Mouse (Mus musculus) embryo, embryonic 9.5 days (tissue): ENCODE measurements around the gene Il17re.

Experiments
- DNase-seq: peaks from one replicate; pipeline ENCODE4 v3.0.0-alpha.2; 2017; ENCODE audit errors: extremely low spot score

Gene Il17re

DNA sequence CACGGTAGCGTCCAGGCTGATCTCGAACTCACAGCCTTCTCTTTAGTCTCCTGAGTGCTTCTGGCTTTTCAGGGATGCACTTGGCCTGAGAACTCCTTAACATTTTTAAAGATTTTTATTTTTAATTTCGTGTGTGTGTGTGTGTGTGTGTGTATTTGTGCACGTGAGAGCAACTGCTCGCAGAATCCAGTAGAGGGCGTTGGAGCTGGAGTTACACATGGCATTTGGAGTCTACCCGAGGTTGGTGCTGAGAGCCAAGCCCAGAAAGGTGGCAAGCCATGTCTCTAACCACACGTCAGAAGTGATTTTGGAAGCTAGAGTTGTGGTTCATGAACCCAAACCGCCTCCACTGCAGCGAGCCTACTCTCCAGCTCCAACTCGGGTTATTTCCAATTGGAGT lies 15.2 kb upstream of the Il17re start:
- peak; percentile 9 for DNase-seq

DNA sequence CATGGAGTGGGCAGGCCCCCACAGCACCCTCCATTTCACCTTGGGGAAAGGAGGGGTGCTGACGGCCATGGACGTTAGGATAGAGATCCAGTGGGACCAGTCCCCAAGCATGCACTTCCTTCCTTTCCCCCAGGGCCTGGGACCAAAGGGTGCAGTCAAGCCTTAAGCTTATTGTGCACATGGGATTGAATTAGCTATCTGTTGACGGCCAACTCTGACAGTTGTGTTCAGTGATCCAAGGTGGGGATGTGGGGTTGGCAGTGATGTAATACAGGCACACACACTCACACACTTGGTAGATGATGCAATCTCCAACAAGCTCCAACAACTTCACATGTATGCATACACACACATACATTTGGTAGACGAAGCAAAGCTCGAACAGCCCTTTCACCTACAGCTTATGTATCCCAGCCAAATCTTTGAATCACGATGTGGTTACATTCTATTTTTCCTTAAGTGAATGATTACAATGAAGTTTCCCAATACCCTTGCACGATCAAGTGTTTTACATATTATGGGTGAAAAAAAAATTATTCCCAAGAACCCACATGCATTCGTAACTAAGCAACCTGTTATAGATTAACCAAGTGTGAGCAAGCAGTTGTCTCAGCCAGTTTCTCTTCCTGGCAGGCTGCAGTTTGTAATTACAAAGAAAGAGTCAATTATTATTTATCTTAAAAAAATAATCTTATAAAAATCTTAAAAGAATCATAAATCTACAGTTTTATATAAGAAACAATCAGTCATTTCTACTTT lies 13.9 kb upstream of the Il17re start:
- DNase-seq = no peak

DNA sequence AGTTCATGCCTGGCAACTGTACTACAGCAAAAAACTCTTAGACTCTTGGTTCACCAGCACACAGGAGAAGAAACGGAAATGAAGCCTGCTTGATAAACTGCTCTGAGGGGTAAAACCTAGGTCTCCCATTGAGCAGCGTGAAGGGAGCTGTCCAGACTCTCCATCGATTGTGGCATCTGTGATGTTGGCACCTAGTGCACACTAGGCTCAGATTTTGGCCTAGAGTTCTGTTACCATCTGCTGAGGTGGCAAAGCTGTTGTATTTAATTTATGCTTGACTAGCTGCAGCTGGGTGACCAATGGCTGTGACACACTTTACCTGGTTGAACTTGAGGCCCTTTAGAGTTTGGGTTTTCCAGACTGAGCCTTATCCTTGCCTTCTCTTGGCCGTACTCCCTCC lies 10.6 kb upstream of the Il17re start:
- no peak for DNase-seq

DNA sequence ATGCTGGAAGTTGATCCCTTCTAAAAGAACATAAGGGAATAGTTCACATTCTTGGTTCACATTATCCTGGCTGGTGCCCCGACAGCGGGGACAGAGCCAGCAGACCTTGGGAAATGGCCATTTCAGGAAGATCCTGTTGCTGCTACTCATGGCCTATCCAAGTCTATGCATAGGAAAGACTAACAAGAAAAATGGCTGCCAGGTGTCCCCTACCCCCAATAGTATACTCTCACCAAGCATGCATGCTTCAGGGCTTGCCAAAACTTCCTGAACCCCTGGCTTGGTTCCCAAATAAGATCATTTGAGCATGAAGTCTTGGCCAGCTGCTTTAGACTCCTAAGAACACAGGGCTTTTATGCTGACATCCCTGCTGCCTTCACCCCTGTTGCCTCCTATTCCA lies 6.4 kb upstream of the Il17re start:
- no peak for DNase-seq

DNA sequence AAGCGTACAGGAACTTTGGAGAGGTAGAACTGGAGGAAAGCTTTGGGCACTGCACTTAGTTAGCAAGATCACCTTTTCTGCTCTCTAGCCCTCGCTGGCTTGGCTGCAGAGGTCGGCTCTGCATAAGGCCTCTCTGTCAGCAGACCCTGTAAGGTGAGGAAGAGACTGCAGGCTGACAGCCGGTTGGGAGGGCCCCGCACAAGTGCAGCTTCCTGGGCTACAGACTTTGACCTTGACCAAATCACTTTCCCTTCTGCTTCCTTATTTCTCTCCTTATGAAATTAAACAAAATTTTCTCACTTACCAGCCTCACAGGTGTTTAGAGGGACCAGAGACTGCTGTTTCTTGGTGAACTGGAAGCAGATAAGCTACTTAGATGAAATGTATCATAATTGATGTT lies 3.3 kb upstream of the Il17re start:
- no peak for DNase-seq

DNA sequence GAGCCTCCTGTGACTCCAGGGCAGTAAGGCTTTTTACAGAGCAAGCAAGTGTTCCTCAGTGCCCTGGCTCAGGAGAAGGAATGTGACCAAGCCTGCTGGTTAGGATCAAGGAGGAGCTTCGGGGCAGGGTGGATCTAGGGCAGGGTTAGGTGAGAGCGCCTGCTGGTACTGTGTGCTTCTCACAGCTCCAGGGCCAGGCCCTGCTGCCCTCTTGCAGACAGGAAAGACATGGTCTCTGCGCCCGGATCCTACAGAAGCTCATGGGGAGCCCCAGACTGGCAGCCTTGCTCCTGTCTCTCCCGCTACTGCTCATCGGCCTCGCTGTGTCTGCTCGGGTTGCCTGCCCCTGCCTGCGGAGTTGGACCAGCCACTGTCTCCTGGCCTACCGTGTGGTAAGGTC lies 351 bp downstream of the Il17re start:
- DNase-seq = peak; percentile 19

DNA sequence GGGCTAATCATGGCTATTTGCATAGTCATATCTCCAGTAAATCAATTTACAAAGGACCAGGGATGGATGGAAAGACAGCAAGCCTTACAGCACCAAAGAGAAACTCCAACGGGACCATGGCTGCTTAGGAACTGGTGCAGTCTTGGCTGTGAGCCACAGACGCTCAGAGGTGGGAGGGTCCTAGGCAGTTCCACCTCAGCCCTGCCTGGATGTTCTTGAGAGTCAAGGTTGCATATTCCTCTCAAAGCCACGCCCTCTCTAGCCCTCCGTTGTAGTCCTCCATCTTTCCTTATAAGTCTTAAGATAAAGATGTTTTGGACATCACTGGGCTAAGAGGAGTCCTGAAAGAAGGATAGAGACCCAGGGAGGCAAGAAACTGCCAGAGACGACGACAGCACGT lies 5.8 kb downstream of the Il17re start:
- DNase-seq = no peak

DNA sequence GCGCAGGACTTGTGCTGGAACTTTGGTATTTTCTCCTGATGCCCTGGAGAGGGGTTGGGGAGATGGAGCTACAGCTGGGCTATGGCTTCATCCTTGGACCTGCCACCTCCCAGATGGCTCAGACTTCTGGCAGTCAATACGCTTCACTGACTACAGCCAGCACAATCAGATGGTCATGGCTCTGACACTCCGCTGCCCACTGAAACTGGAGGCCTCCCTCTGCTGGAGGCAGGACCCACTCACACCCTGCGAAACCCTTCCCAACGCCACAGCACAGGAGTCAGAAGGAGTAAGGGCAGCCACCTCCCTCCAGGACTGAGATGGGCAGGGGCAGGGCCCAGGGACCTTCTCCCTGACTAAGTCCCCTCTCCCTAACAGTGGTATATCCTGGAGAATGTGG lies 7.3 kb downstream of the Il17re start:
- DNase-seq = no peak

DNA sequence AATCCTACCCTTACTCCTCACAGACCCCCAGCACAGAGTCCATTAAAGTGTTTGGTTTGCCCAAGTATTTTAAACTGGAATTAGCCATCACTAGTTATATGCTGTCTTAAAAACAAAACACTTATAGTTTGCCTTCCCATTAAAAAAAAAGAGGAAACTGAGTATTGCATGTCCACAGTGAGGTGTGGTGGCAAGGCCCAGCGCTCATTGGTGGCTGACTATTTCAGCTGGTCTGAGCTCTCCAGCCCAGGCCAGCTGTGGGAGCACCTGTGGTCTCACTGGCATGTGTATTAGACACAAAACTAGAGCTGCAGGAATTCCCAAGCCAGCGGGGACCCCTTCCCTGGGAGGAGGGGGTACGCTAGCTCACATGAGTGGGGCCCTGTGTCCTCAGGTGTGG lies 10.2 kb downstream of the Il17re start:
- DNase-seq = no peak

DNA sequence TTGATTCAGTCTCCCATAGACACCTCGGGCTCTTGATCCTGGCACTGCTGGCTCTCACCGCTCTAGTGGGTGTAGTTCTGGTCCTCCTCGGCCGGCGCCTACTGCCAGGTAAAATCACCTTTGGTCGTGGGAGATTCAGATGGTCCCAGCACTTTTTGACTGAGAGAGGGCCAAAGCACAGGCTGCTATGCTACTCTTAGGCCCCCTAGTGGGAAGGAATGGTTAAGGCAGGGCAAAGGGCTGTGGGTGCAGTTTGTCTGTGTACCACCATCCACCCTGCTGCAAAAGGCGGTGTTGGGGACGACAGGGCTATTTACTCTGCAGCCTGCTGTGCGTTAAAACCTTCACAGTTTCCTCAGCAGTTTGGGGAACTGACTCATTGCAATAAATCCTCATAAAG lies 10.7 kb downstream of the Il17re start:
- peak; percentile 74 for DNase-seq

DNA sequence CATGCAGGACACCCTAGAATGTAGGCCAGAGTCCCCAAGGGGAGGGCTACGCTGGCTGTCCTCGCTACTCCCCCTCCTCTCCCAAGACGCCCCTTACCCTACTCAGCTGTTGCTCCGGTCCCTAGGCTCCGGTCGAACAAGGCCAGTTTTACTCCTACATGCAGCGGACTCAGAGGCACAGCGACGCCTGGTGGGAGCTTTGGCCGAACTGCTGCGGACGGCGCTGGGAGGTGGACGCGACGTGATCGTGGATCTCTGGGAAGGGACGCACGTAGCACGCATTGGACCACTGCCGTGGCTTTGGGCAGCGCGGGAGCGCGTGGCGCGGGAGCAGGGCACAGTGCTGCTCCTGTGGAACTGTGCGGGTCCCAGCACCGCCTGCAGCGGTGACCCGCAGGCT lies 11.1 kb downstream of the Il17re start:
- DNase-seq = peak; percentile 77

DNA sequence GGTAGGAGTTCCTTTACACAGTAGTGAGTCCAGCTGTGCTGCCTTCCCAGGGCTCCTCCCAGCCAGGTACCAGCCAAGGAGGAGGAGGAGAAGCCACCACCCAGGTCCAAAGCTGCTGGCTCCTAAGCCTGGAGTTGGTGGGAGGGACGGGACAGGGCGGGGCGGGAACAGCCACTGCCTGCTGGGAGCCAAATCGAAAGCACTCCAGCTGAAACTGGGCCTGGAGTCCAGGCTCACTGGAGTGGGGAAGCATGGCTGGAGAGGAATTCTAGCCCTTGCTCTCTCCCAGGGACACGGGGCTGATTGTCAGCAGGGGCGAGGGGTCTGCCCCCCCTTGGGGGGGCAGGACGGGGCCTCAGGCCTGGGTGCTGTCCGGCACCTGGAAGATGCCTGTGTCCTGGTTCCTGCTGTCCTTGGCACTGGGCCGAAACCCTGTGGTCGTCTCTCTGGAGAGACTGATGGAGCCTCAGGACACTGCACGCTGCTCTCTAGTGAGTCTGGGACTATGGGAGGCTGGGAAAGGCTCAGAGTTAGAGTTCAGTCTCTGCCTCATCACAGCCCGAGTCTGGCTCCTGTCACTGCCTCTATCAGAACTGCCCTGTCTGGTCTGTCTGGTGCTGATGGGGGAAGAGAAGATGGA lies 13.1 kb downstream of the Il17re start, which contains the start of gene Il17rc:
TSS of gene Il17rc (plus strand) at position 131 of the 640 bp plus-strand sequence.
- DNase-seq = no peak

DNA sequence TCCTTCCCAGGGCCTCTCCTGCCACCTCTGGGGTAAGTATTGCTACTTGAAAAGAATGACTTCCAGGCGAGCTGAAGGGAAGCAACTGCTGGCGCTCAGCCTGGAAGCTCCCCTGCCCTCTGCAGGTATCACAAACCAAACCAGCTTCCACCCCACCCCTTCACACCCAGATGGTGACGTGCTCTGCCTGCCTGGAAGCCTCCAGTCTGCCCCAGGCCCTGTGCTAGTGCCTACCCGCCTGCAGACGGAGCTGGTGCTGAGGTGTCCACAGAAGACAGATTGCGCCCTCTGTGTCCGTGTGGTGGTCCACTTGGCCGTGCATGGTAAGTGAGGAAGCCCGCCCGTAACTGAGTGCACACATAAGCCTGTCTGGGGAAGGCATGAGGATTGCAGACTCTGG lies 13.8 kb downstream of the Il17re start:
- no peak for DNase-seq

DNA sequence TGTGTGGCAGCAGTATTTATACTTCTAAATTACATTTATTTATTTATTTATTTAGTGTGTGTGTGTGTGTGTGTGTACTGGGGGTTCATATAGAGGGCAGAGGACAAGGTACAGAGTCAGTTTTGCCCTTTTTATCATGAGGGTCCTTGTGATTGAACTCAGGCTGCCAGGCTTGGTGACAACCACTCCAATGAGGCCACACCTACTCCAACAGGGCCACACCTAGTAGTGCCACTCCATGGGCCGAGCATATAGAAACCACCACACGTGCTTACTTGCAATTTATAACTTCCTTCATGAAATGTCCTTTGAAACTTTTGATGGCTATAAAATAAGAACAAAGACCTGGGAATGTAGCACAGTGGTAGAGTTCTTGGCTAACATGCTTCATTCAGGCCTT lies 15.0 kb downstream of the Il17re start:
- no peak for DNase-seq

DNA sequence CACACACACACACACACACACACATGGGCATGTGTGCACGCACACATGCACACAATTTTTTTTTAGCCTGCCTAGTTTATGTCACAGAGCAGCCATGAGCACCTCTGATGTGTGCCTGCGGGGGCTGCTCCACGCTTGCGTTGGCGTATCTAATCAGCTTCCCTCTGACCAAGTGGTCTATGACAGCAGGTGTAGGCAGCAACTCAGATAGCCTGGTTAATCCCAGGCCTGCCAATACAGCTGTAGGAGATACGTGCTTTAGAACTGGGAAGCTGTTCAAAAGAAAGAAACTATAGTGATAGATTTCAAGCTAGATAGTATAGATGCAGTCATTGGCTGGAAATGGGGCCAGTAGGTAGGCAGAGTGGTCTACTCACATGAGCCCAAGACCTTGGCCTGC lies 15.4 kb downstream of the Il17re start:
- no peak for DNase-seq

DNA sequence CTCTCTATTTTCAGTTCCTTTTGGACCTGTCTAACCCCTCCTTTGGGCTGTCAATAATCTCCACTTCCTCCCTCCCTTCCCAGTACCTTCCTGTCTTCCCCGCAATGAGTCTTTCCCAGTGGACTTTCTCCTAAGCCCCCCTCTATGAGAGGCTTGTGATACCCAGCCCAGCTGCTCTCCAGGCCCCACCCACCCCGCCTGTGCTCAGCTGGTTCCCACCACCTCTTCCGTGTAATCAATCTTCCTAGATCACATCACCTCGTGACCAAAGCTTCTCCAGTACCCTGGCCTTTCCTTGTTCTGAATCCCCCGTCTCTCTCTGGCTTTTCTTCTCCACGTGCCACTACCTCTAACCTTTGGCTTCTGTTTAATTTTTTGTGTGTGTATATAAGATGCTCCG lies 19.1 kb downstream of the Il17re start:
- no peak for DNase-seq

DNA sequence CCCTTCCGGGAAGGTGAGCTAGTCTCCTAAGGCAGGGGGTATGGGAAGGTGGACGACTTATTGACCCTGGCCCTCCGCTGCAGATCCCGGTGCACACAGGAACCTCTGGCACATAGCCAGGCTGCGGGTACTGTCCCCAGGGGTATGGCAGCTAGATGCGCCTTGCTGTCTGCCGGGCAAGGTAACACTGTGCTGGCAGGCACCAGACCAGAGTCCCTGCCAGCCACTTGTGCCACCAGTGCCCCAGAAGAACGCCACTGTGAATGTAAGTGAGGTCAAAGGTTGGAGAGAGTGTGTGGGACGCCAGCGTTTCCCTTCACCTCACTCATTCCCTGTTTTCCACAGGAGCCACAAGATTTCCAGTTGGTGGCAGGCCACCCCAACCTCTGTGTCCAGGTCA lies 20.6 kb downstream of the Il17re start:
- no peak for DNase-seq

DNA sequence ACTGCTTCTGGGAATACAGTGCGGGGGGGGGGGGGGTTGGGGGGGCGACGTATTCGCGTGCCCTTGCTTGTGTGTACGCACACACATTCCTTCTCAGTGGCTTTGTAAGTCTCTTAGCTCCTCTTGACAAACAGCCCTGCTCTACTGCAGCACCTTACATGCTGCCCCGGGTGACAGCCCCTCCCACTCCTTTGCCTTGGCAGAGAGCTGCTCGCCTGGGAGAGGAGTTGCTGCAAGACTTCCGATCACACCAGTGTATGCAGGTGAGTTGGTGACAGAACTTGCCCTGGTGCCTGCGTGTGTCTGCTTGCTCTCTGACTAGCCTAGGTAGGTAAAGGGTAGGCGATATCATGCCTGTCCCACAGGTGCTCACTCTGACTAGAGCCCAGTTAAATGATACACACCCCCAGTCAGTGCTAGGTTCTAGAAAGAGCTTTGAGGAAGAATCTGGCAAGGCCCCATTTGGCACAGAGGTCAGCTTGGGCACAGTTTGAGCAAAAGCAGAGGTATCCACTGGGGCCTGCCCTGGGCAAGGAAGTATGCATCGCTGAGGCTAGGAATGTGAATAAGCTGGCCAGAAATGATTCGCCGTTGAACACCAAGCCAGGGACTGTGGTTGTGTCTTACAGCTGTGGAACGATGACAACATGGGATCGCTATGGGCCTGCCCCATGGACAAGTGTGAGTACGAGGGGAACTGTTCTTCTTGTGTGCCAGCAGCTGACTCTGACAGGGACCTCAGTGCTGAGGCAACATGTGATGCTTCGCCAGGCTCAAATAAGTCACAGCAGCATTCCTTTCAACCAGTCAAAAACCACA lies 22.5 kb downstream of the Il17re start:
- no peak for DNase-seq

DNA sequence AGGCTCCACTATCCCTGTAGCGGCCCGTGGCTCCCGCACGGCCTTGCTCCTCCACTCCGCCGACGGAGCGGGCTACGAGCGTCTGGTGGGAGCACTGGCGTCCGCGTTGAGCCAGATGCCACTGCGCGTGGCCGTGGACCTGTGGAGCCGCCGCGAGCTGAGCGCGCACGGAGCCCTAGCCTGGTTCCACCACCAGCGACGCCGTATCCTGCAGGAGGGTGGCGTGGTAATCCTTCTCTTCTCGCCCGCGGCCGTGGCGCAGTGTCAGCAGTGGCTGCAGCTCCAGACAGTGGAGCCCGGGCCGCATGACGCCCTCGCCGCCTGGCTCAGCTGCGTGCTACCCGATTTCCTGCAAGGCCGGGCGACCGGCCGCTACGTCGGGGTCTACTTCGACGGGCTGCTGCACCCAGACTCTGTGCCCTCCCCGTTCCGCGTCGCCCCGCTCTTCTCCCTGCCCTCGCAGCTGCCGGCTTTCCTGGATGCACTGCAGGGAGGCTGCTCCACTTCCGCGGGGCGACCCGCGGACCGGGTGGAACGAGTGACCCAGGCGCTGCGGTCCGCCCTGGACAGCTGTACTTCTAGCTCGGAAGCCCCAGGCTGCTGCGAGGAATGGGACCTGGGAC lies 24.3 kb downstream of the Il17re start:
- peak; percentile 25 for DNase-seq

DNA sequence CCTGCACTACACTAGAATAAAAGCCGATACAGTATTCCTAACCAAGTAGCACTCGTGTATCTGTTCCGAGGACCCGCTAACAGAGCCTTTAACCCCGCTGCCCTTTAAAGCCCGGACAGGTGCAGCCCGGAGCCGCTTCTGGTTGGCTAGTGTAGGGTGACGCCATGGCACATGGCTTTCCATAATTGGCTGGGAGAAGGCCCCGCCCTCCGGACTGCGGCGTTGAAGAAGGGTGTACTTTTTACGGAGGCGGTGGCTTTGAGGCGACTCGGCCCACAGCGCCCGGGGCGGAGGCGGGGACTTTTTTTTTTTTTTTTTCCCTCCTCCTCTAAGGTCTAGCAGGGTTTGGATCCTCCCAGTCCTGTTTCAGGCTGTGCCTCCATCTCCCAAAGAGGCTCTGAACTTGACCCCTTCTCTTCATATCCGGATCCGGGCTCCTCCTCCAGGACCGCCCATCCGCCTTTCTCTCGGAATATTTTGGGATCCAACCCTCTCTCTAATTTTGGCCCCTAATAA lies 24.9 kb downstream of the Il17re start, which contains the start of gene Creld1:
TSS of gene Creld1 (plus strand) at position 198 of the 516 bp plus-strand sequence.
- DNase-seq = peak; percentile 90

DNA sequence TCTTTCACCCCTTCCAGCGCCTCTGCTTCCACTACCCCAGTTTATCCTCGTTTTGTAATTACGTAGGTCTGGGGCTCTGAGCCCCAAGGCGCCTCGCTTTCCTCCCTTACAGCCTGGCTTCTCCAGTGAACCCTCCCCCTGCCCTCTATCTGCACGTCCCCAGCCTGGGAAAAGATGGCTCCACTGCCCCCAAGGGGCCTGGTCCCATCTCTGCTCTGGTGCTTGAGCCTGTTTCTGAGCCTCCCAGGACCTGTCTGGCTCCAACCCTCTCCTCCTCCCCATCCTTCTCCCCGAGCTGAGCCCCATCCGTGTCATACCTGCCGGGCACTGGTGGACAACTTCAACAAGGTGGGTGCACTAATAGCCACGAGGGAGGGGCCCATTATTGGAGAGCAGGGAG lies 25.4 kb downstream of the Il17re start:
- DNase-seq = peak; percentile 35

DNA sequence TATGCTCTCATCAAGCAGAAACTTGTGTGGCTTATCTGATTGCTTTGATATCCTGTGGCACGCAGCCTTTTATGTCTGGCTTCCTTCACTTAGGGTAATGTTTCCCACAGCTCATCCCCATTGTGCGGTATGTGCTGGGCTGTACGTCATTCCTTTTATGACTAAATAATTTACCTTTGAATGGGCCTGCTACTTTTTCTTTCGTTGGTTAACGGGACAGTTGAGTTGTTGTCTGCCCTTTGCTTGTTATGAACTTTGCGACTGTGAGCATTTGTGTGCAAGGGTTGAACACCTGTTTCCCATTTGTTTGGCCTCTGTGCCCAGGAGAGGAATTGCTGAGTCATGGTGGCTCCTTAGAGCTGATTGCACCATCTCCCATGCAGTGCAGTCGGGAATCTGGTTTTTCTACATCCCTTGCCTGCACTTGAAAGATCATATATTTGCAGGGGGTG lies 28.9 kb downstream of the Il17re start:
- DNase-seq = peak; percentile 23
